Mouse (Mus musculus) T-helper 17 cell (primary cell): ENCODE measurements around the gene Pkp4.

Experiments used
- in situ Hi-C, 2 experiments: fragments of 300-600 bp; cut with MboI, MseI; formaldehyde crosslinking; loops; 1 replicate in 1 of 2; 2 replicates in 1 of 2; pipeline ENCODE4 v1.15.1; 2025; ENCODE audit warnings: high pct_unique_total_duplicates in 2 of 2

The Pkp4 gene

GRCm38 (mm10) chr2:59212846-59213245 lies 52.2 kb downstream of the Pkp4 start:
- in situ Hi-C loops, result no loop called here

DNA sequence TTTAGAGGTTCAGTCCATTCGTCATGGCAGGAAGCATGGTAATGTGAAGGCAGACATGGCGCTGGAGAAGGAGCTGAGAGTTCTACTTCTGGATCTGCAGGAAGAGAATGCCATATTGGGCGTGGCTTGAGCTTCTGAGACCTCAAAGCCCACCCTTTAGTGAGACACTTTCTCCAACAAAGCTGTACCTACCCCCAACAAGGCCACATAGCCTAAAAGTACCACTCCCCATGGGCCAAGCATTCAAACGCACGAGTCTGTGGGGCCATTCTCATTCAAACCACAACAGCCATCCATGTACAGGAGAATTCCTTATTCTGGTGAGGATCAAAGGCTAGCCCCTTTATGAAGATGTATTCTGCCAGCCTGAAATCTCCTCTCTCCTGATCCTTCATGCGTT lies 57.3 kb downstream of the Pkp4 start:
- in situ Hi-C loops, result no loop called here

DNA sequence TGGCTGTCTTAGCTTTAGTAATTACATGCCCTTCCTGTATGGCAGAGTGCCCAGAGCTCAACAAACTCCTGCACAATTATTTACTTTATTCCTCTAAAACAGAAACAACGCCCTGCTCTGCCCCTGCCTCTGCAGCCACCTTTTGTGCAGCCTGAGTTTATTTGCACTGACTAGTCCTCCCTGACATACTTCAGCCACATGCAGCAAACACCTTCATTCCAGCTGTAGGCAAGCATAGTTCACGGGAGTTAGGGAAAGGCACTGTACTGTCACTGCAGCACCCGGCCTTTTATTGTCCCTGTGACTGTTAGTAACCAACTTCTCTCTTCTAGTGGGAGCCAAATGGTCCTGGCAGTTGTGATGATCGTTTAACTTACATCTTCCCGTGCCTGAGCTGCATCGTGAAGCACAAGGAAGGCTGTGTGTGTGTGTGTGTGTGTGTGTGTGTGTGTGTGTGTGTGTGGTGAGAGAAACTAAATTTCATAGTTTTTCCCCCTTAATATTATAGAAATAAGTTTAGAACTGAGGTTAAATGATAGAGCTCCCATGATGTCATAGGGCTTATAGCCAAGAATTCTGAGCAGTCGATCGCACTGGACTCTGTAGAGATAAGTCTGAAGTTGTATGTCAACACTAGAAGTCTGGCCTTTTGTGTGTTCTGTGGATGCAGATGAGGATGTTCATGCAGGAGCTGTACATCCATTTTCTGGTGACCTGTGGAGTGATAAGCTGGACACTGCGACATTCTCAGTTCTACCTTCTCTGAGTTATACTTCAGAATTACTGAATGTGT lies 59.5 kb downstream of the Pkp4 start:
- in situ Hi-C loops, result no loop called here

DNA sequence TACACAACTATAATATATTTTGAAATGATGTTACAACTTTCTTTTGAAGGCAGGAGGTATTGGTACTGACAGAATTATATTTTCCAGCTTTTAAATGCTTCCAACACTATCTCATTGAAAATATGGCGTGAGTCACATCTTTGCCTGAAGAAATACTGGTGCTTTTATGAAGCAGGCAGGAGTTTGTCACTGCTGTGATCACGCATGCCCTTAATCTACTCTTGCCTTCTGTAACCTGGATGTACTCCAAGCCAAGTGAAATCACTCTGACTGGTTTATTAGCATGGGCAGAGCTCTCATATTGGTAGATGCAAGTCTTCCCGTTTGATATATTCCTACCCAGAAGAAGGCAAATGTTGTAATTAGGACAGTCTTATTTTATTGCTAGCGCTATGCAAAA lies 65.7 kb downstream of the Pkp4 start:
- in situ Hi-C loops, result no loop called here

- in situ Hi-C loops, result no loop called here
Measured at GRCm38 (mm10) chr2:59227011-59227410, 66.4 kb downstream of the Pkp4 start.

- in situ Hi-C loops, result no loop called here
Measured at GRCm38 (mm10) chr2:59227508-59228263, 67.0 kb downstream of the Pkp4 start.

GRCm38 (mm10) chr2:59229250-59229895 lies 68.7 kb downstream of the Pkp4 start:
- in situ Hi-C loops, result no loop called here

GRCm38 (mm10) chr2:59230656-59231055 lies 70.0 kb downstream of the Pkp4 start:
- in situ Hi-C loops, result no loop called here

DNA sequence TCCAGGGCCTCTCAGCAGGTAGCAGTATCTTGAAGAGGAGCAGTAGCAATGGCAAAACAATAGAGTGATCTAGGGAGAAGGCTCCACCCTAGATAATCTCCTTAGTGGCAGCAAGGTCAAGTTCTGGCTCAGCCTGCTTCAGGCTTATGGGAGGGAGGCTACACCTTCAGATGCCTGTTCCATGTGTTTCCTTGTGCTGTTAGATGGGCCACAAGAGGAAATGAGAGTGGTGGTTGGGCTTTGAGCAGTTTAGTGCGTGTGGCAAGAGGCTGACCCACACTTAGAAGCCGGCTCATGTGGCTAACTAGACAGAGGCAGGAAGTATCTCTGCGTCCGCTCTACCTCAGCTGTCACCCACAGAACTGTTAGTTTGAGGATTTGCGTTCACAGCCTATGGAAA lies 70.9 kb downstream of the Pkp4 start:
- in situ Hi-C loops, result no loop called here

GRCm38 (mm10) chr2:59233294-59233923 lies 72.8 kb downstream of the Pkp4 start:
- in situ Hi-C loops, result no loop called here

DNA sequence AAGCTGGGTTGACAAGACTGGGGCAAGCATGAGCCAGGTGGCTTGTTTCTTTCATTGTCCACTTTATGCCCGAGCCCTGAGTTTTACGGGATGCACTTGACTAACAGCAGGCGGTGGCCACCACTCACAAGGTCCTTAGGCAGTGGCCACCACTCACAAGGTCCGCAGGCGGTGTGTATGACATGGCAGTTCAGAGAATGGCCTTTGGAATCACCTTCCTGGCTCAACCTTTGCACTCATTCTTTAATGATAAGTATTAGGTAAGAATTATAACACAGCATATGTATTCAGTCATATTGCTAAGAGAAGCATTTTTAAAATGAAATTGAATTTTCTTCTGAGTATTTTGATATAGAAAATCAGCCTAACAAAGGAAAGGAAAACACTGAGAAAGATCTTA lies 73.3 kb downstream of the Pkp4 start:
- in situ Hi-C loops, result no loop called here

GRCm38 (mm10) chr2:59234537-59234936 lies 73.9 kb downstream of the Pkp4 start:
- in situ Hi-C loops, result no loop called here

GRCm38 (mm10) chr2:59239841-59240395 lies 79.3 kb downstream of the Pkp4 start:
- in situ Hi-C loops, result loop anchor here in 1 of 2 experiments (5.0 kb wide), 1 partner anchor 78 kb away; the partner anchor contains the start of genes Ccdc148 and Pkp4

DNA sequence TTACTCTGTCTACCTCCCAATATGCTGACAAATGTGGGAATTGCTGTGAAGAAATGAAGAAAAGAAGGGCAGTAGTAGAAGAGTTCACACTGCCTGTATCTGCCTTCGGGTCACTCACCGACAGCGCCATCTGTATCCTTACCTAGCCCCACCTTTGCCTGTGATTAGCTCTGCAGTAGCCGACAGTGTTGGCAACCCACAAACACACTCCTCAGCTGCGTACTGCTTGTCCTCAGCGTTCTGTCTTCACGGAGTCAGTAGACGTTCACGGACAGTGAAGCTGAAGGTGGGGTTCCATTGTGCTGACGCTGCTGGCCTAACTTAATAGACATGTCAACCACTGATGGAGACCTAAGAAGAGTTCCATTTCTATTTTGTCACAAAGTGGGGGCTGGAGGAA lies 81.5 kb downstream of the Pkp4 start:
- in situ Hi-C loops, result loop anchor here in 1 of 2 experiments (5.0 kb wide), 1 partner anchor 80 kb away; the partner anchor contains the start of genes Ccdc148 and Pkp4

GRCm38 (mm10) chr2:59244273-59245097 lies 83.8 kb downstream of the Pkp4 start:
- in situ Hi-C loops, result loop anchor here in 1 of 2 experiments (5.0 kb wide), 1 partner anchor 82 kb away; the partner anchor contains the start of genes Ccdc148 and Pkp4

DNA sequence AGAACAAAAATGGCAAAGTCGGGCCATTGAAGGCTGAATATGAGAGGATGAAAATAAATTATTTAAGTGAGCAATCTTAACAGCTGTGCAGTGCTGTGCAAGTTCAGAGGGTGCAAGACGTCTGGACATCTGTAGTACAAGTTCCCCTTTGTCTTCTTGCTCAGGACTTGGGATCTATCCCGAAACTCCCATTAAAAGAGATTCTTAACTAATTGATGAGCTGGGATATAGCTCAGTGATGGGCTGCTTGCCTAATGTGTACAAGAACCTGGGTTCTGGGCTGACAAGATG lies 84.4 kb downstream of the Pkp4 start:
- in situ Hi-C loops, result no loop called here

DNA sequence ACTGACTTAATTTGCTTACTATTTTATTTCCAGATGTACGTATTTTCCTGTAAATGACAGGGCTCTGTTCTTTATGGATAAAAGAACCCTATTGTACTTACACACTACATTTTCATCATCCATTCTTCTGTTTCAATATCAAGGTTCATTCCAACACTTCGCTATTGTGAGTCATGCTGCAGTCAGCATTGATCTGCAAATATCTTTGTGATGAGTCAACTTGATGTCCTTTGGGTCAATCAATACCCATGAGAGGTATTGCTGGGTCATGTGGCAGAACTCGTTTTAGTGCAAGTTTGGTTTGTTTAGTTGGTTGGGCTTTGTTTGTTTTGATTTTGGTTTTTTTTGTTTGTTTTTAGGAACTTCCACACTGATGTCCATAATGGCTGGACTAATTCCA lies 88.2 kb downstream of the Pkp4 start:
- in situ Hi-C loops, result no loop called here

DNA sequence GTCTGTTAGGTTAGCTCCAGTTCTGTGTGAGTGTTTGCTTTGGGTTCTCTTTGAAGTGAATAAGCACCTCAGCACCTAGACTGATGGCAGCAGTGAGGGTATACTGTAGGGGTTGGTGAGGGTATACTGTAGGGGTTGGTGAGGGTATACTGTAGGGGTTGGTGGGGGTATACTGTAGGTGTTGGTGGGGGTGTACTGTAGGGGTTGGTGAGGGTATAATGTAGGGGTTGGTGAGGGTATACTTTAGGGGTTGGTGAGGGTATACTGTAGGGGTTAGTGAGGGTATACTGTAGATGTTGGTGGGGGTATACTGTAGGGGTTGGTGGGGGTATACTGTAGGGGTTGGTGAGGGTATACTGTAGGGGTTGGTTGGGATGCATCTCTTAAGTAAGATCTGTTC lies 92.2 kb downstream of the Pkp4 start:
- in situ Hi-C loops, result no loop called here

DNA sequence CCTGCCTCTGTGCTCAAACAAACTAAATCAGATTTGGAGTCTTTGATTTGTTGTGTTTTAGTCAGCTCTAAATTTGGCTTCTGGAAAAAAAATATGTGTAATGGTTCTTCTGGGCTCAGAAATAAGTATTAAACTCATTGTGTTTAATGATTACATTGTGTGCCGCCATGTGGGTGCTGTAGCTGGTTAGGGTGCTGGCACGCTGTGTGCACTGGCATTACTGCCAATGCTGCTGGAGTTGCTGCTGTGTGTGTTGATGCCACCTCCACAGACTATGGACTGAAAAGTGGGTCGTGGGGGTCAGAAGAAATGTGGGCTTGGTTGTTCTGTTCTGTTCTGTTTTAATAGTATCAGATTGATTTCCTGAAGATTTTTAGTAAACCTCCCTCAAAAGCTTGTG lies 92.8 kb downstream of the Pkp4 start:
- in situ Hi-C loops, result no loop called here

DNA sequence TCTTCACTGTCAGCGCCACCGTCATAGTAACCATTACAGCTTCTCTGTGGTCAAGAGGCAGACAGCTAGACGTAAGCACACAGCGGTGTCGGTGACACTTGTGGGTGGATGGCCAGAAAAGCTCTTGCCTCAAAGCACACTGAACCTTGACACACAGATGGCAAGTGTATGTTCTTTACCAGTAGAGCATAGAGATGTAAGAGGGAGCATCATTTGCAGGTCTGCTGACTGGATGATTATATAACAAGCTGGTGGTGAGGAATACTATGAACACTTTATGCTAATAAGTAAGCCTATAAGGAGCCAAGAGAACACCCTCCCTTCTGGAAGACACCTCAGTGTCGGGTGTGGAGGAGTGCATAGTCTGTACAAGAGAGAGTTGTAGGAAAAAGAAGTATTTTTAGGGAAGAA lies 98.2 kb downstream of the Pkp4 start:
- in situ Hi-C loops, result no loop called here

- in situ Hi-C loops, result no loop called here
Measured at GRCm38 (mm10) chr2:59259346-59259745, 98.7 kb downstream of the Pkp4 start.
